Mouse (Mus musculus) mammary gland, adult 2 months (tissue): ENCODE results near the gene 2310061N02Rik. TPM values are rescaled to one million over a fixed set of nuclear protein-coding genes. Genes with fewer than 3 reads are reported as not detected.

Source experiments
- polyA plus RNA-seq: library from polyadenylated mRNA; depleted of rRNA; stranded (reverse); fragments of >200 nt; gene quantifications from 2 replicates; pipeline ENCODE4 v1.2.3, GENCODE M21; 2012; ENCODE audit warnings: low replicate concordance; rRNA removed

2310061N02Rik gene
- polyA plus RNA-seq: not detected in 2 replicates

DNA sequence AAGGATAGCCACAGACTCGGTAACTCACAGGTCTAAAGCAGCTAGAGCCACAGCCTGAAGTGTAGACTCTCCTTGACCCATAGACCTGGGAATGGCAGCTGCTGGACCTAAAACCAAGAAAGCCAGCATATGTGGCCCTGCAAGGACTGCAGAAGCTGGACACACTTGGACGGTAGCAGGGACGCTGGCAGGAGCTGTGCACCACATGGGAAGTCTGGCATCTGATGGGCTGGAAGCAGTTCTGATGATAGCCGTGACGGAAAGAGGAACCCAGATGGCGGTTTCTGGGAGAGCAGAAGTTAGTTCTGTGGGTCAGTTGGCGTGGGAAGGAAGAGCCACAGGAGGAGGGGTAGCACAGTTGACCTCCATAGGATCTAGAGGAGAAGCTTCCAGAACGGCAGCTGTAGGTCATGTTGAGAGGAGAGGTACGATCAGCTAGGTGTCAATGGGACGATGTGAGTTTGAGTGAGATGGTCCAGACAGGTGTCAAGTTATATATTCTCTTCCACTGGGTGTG is at the start of gene 2310061N02Rik:
Gene 2310061N02Rik, minus strand, starts transcription at position 467 of the 517 bp plus-strand sequence.

DNA sequence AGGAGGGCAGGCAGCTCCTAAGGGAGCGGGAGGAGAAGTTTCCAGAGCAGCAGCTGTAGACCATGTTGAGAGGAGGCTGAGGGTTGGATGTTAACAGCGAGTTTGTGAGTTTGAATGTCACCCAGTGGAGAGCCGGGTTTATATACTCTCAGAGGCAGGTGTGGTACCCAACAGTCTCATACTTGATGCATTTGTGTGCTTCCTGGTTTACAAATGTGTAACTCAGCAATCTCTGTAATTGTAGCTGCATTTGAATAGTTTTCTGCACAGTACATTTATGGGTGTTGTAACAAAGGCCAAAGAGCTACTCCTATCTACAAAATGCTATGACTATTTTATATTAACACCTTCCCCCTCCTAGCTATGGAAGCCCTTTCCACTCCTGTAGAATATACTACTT is 43.8 kb upstream of the 2310061N02Rik start, which contains the start of gene Krtap13:
Gene Krtap13, minus strand, starts transcription at position 101 of the 400 bp plus-strand sequence.

DNA sequence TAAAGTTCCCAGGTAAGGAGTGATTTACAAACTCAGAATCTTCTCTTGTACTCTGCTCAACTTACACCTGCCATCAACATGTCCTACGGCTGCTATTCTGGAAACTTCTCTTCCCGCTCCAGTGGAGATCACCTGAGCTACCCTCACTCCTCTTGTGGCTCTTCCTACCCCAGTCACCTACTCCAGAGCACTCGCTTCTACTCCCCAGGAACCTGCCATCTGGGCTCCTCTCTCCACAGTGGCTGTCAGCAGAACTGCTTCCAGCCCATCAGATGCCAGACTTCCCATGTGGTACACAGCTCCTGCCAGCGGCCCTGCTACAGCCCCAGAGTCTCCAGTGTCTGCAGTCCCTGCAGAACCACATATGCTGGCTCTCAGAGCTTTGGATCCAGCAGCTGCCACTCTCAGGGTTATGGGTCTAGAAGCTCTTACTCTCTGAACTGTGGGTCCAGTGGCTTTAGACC is 21.1 kb upstream of the 2310061N02Rik start, which contains the start of gene Krtap13-1:
Gene Krtap13-1, plus strand, starts transcription at position 51 of the 464 bp plus-strand sequence.

DNA sequence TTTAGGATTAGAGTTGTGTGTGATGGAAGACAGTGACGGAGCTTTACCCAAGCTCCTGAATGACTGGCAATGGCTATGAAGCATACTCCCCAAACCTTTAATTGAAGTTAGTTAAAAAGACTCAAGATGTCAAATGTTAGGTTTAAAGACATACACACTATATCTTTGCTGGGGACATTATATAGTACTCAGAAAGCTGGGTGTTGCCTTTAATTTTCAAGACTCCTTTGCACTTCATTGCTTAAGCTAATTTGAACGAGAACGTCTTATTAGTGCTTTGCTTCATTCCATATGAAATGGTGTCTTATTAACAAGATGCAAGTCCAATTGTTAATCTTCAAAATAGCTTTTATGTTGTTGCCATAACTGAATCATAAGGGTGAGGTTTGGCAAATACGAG is 36.2 kb downstream of the 2310061N02Rik start, which contains the start of gene Krtap27-1:
Gene Krtap27-1, minus strand, starts transcription at position 101 of the 400 bp plus-strand sequence.

Other genes starting within 250 kb of the 2310061N02Rik start
- not detected in 2 replicates for gene Cldn17, start 201.0 kb downstream of the 2310061N02Rik start, polyA plus RNA-seq
- gene Cldn8, start 144.8 kb downstream of the 2310061N02Rik start, polyA plus RNA-seq: 2.8 and 4.9 TPM in 2 replicates
- gene Krtap24-1, start 95.7 kb downstream of the 2310061N02Rik start, polyA plus RNA-seq: not detected in 2 replicates
- gene 2310079G19Rik, start 80.3 kb downstream of the 2310061N02Rik start, polyA plus RNA-seq: not detected in 2 replicates
- not detected in 2 replicates for gene Krtap26-1, start 60.2 kb downstream of the 2310061N02Rik start, polyA plus RNA-seq
- not detected in 2 replicates for gene Krtap27-1, start 36.3 kb downstream of the 2310061N02Rik start, polyA plus RNA-seq
- gene Krtap13-1, start 20.9 kb upstream of the 2310061N02Rik start, polyA plus RNA-seq: not detected in 2 replicates
- gene Krtap13, start 43.7 kb upstream of the 2310061N02Rik start, polyA plus RNA-seq: not detected in 2 replicates
- not detected in 2 replicates for gene 2310034C09Rik, start 50.9 kb upstream of the 2310061N02Rik start, polyA plus RNA-seq
- not detected in 2 replicates for gene 2310057N15Rik, start 66.2 kb upstream of the 2310061N02Rik start, polyA plus RNA-seq
- not detected in 2 replicates for gene Gm5965, start 69.9 kb upstream of the 2310061N02Rik start, polyA plus RNA-seq
- gene Gm20741, start 104.3 kb upstream of the 2310061N02Rik start, polyA plus RNA-seq: not detected in 2 replicates
- not detected in 2 replicates for gene Krtap15, start 112.3 kb upstream of the 2310061N02Rik start, polyA plus RNA-seq
- gene Krtap14, start 118.2 kb upstream of the 2310061N02Rik start, polyA plus RNA-seq: not detected in 2 replicates
- not detected in 2 replicates for gene Krtap19-1, start 161.4 kb upstream of the 2310061N02Rik start, polyA plus RNA-seq
- gene Krtap19-2, start 166.3 kb upstream of the 2310061N02Rik start, polyA plus RNA-seq: not detected in 2 replicates
- gene Krtap19-3, start 170.1 kb upstream of the 2310061N02Rik start, polyA plus RNA-seq: not detected in 2 replicates
- gene Krtap19-4, start 177.1 kb upstream of the 2310061N02Rik start, polyA plus RNA-seq: not detected in 2 replicates
- gene Krtap19-5, start 188.5 kb upstream of the 2310061N02Rik start, polyA plus RNA-seq: not detected in 2 replicates
- gene Krtap19-9b, start 224.3 kb upstream of the 2310061N02Rik start, polyA plus RNA-seq: not detected in 2 replicates